Mouse (Mus musculus) C3H10T1/2 (cell line): ENCODE results near the gene Rbm41. TPM values are rescaled to one million over a fixed set of nuclear protein-coding genes. Genes with fewer than 3 reads are reported as not detected.

Experiments
- polyA plus RNA-seq, 2 experiments: library from polyadenylated mRNA; unstranded; fragments of >200 nt; fragmentation: generic; extraction: Trizol; gene quantifications; one replicate each; pipeline ENCODE4 v1.2.1; 2012; ENCODE audit warnings: missing spikeins in 2 of 2

Rbm41 gene
- under 1 TPM; 0.05 to 0.55 TPM for polyA plus RNA-seq

GRCm38 (mm10) chrX:139997740-139998690, at the start of gene Rbm41:
Gene Rbm41, minus strand, starts transcription at chrX:139998595.

GRCm38 (mm10) chrX:139870938-139871791, 127.2 kb downstream of the Rbm41 start, which contains the start of gene Morc4:
Gene Morc4, minus strand, starts transcription at chrX:139871677.

Other genes with a start within 250 kb of the Rbm41 start
- gene Ripply1, start 216.2 kb downstream of the Rbm41 start, polyA plus RNA-seq, result 1 to 10 TPM in 1 of 2 experiments, under 1 TPM in 1; 0.21 to 1.9 TPM
- gene Cldn2, start 197.8 kb downstream of the Rbm41 start, polyA plus RNA-seq, result under 1 TPM in 1 of 2 experiments, not detected in 1; 0.12 TPM
- gene Morc4, start 126.9 kb downstream of the Rbm41 start, polyA plus RNA-seq, result 1 to 10 TPM in 1 of 2 experiments, under 1 TPM in 1; 0.98 to 6.2 TPM
- not detected for gene Nup62cl, start 64.1 kb upstream of the Rbm41 start, polyA plus RNA-seq
- gene Pih1h3b, start 64.3 kb upstream of the Rbm41 start, polyA plus RNA-seq, result not detected